Mouse (Mus musculus) MN1 (cell line): ENCODE data around the gene Rassf9.

Experiments
- DNase-seq: peaks from one replicate; pipeline ENCODE4 v3.0.0-alpha.2; 2016; ENCODE audit warnings: low spot score

Gene Rassf9

GRCm38 (mm10) chr10:102511807-102512461 is at the start of gene Rassf9:
TSS of gene Rassf9 (plus strand) at chr10:102512222.
- DNase-seq: no peak

GRCm38 (mm10) chr10:102469412-102469811 is 42.6 kb upstream of the Rassf9 start:
- no peak for DNase-seq

- DNase-seq: no peak
Observed at GRCm38 (mm10) chr10:102490386-102490785, 21.6 kb upstream of the Rassf9 start, which contains the start of gene Nts. TSS of gene Nts (minus strand) at chr10:102490486.

- DNase-seq: peak; percentile 17
Observed at GRCm38 (mm10) chr10:102491792-102492191, 20.2 kb upstream of the Rassf9 start.

- no peak for DNase-seq
Observed at GRCm38 (mm10) chr10:102498754-102499153, 13.3 kb upstream of the Rassf9 start.

GRCm38 (mm10) chr10:102507386-102507785 is 4.6 kb upstream of the Rassf9 start:
- no peak for DNase-seq

- no peak for DNase-seq
Observed at GRCm38 (mm10) chr10:102511461-102511806, 588 bp upstream of the Rassf9 start.

GRCm38 (mm10) chr10:102514159-102514558 is 2.1 kb downstream of the Rassf9 start:
- DNase-seq: no peak

- DNase-seq: no peak
Observed at GRCm38 (mm10) chr10:102527901-102528300, 15.9 kb downstream of the Rassf9 start.

GRCm38 (mm10) chr10:102553941-102554340 is 41.9 kb downstream of the Rassf9 start:
- no peak for DNase-seq

- no peak for DNase-seq
Observed at GRCm38 (mm10) chr10:102562488-102562887, 50.5 kb downstream of the Rassf9 start.

GRCm38 (mm10) chr10:102577970-102578369 is 65.9 kb downstream of the Rassf9 start:
- DNase-seq: no peak

- no peak for DNase-seq
Observed at GRCm38 (mm10) chr10:102594306-102594705, 82.3 kb downstream of the Rassf9 start.
